Mouse (Mus musculus): Measurements from ENCODE around the gene Plcb4. TPM values are rescaled to one million over a fixed set of nuclear protein-coding genes. Genes with fewer than 3 reads are reported as not detected.

Plcb4 gene
- polyA plus RNA-seq, 1 experiment from 2014 or later, result 14.4 TPM

DNA sequence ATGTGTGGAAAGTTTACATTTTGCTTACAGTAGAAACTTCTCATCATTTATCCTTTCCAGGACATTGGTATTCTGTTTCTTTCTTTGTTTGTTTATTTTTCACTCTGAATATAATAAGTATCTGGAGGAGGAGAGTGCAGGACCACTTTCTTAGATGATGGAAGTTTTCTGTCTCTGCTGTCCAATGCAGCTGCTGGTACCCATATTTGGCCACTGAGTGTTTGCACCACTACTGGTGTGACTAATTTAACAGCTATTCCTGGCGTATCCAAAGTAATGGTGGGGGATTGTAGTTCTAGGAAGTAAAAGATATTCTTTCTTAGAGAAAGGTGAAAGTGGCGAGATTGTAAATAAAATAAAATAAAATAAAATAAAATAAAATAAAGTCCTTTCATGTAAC lies 21.6 kb upstream of the Plcb4 start:
- H3K27ac ChIP-seq (replicated peaks), result no peak overlapping the region
- no peaks in the 10 kb centered on the region for H3K9me3 ChIP-seq (ENCODE audit: control insufficient read depth, low read length)
- DNase-seq (ENCODE audit: low spot score) (no peak), ATAC-seq (ENCODE audit: low FRiP score, low TSS enrichment) (no peak)
- no peak overlapping the region for H3K9ac ChIP-seq (ENCODE audit: low read length)
- H3K4me1 ChIP-seq (replicated peaks; ENCODE audit: control insufficient read depth, insufficient read depth), result no peaks in the 10 kb centered on the region
- TF ChIP-seq CTCF (IDR thresholded peaks at IDR 0.05; ENCODE audit: low read depth) (no peak), EP300 (optimal IDR thresholded peaks at IDR 0.05) (no peak)
- H3K36me3 ChIP-seq (ENCODE audit: control insufficient read depth, insufficient read depth, low read length), result no peaks in the 10 kb centered on the region
- H3K4me2 ChIP-seq (replicated peaks; ENCODE audit: low read depth), result no peak overlapping the region
- no peaks in the 10 kb centered on the region for H3K27me3 ChIP-seq (ENCODE audit: control insufficient read depth, insufficient read depth, low read length)
- WGBS, result 71% methylated on average over 2 of the region's 2 CpGs
- no peak overlapping the region for H3K4me3 ChIP-seq (ENCODE audit: low read depth, low read length)

DNA sequence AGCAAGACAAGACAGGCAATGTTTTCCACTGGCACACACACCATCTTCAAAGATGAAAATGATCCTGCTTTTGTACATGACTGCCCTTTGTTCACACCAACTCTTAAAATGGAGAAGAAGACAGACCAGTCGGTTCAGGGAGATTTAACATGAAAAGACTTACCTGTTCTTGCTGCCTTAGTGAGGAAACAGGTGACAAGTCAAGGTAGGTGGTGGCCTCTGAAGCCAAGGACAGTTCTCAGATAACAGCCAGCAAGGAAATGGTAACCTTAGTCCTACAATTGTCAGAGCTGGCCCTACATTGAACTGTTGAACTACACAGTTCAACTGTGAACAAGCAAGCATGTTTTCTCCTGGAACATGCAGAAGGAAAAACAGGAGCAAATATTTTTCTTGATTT lies 17.8 kb upstream of the Plcb4 start:
- no peak for TF ChIP-seq EP300 (optimal IDR thresholded peaks at IDR 0.05)
- TF ChIP-seq CTCF (IDR thresholded peaks at IDR 0.05; ENCODE audit: low read depth), result no peak
- H3K36me3 ChIP-seq (ENCODE audit: control insufficient read depth, insufficient read depth, low read length), result no peaks in the 10 kb centered on the region
- H3K4me2 ChIP-seq (replicated peaks; ENCODE audit: low read depth), result no peak overlapping the region
- H3K27me3 ChIP-seq (ENCODE audit: control insufficient read depth, insufficient read depth, low read length), result no peaks in the 10 kb centered on the region
- H3K4me3 ChIP-seq (ENCODE audit: low read depth, low read length), result no peak overlapping the region
- no peaks in the 10 kb centered on the region for H3K4me1 ChIP-seq (replicated peaks; ENCODE audit: control insufficient read depth, insufficient read depth)
- ATAC-seq (ENCODE audit: low FRiP score, low TSS enrichment) (peak; percentile 76), DNase-seq (ENCODE audit: low spot score) (peak; percentile 16)
- 55% methylated on average over 1 of the region's 1 CpGs for WGBS
- no peak overlapping the region for H3K27ac ChIP-seq (replicated peaks)
- no peaks in the 10 kb centered on the region for H3K9me3 ChIP-seq (ENCODE audit: control insufficient read depth, low read length)
- no peak overlapping the region for H3K9ac ChIP-seq (ENCODE audit: low read length)

DNA sequence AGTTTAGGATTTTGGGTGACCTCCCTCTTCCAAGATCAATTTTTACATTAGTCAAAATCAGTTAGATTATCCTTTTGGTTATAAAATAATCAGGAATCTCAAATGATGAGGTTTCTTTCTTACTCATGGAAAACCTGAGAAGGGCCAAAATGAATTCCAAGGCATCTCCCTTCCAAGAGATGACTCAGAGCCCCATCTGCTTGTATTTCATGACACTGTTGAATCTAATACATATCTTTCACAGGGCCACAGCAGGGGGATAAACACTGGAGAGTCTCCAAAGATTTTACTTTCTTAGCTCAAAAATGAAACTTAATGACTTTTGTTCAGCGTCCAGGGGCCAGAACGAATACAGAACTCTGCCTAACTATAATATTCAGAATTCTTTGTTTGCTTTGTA lies 17.2 kb upstream of the Plcb4 start:
- Histone ChIP-seq H3K36me3 (ENCODE audit: control insufficient read depth, insufficient read depth, low read length) (no peaks in the 10 kb centered on the region), H3K27ac (replicated peaks) (no peak overlapping the region), H3K4me2 (replicated peaks; ENCODE audit: low read depth) (no peak overlapping the region), H3K9ac (ENCODE audit: low read length) (no peak overlapping the region), H3K27me3 (ENCODE audit: control insufficient read depth, insufficient read depth, low read length) (no peaks in the 10 kb centered on the region), H3K9me3 (ENCODE audit: control insufficient read depth, low read length) (no peaks in the 10 kb centered on the region), H3K4me1 (replicated peaks; ENCODE audit: control insufficient read depth, insufficient read depth) (no peaks in the 10 kb centered on the region), H3K4me3 (ENCODE audit: low read depth, low read length) (no peak overlapping the region)
- no peak for ATAC-seq (ENCODE audit: low FRiP score, low TSS enrichment)
- DNase-seq (ENCODE audit: low spot score), result no peak
- no peak for TF ChIP-seq EP300 (optimal IDR thresholded peaks at IDR 0.05)
- 46% methylated on average over 2 of the region's 2 CpGs for WGBS

DNA sequence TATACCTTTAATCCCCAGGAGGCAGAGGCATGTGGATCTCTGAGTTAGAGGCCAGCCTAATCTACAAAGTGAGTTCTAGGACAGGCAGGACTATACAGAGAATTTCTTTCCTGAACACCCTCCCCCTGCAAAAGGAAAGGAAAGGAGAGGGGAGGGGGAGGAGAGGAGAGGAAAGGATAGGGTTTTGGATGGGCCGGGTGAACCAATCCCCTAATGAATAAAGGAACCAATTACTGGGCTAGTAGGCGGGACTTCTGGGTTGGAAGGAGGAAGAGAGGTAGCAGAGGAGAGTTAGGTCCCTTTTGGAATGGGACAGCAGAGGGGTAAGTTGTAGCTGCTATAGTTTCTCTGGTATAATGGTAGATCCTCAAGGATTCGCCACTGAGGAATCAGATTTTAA lies 12.6 kb upstream of the Plcb4 start:
- Histone ChIP-seq H3K36me3 (ENCODE audit: control insufficient read depth, insufficient read depth, low read length) (no peaks in the 10 kb centered on the region), H3K27ac (replicated peaks) (no peak overlapping the region), H3K4me3 (ENCODE audit: low read depth, low read length) (no peak overlapping the region), H3K27me3 (ENCODE audit: control insufficient read depth, insufficient read depth, low read length) (no peaks in the 10 kb centered on the region), H3K4me1 (replicated peaks; ENCODE audit: control insufficient read depth, insufficient read depth) (no peaks in the 10 kb centered on the region), H3K9me3 (ENCODE audit: control insufficient read depth, low read length) (no peaks in the 10 kb centered on the region), H3K9ac (ENCODE audit: low read length) (no peak overlapping the region), H3K4me2 (replicated peaks; ENCODE audit: low read depth) (no peak overlapping the region)
- WGBS, result 80% methylated on average over 3 of the region's 3 CpGs
- DNase-seq (ENCODE audit: low spot score) (no peak), ATAC-seq (ENCODE audit: low FRiP score, low TSS enrichment) (no peak)
- TF ChIP-seq EP300 (optimal IDR thresholded peaks at IDR 0.05) (no peak), CTCF (IDR thresholded peaks at IDR 0.05; ENCODE audit: low read depth) (no peak)

DNA sequence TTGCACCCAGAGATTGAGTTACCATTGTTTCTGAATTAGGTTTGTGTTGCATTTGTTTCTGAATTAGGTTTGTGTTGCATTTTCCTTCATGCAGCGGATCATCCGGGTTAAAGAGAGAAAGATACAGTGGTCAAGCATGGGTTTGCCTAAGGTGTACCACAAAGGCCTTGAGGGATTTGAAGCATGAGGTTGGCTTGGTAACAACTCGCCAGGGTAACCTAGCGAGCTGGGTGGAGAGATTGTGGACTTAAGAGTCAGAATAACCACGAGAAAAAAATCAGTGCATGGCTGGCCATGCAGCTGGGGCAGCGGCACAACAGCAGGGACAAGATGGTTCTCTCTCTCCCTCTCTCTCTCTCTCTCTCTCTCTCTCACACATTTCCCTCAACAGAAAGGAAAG lies 12.2 kb upstream of the Plcb4 start:
- no peak for TF ChIP-seq EP300 (optimal IDR thresholded peaks at IDR 0.05)
- TF ChIP-seq CTCF (IDR thresholded peaks at IDR 0.05; ENCODE audit: low read depth), result no peak
- Histone ChIP-seq H3K9me3 (ENCODE audit: control insufficient read depth, low read length) (no peaks in the 10 kb centered on the region), H3K4me1 (replicated peaks; ENCODE audit: control insufficient read depth, insufficient read depth) (no peaks in the 10 kb centered on the region), H3K4me2 (replicated peaks; ENCODE audit: low read depth) (no peak overlapping the region), H3K4me3 (ENCODE audit: low read depth, low read length) (no peak overlapping the region), H3K27ac (replicated peaks) (no peak overlapping the region), H3K27me3 (ENCODE audit: control insufficient read depth, insufficient read depth, low read length) (no peaks in the 10 kb centered on the region), H3K36me3 (ENCODE audit: control insufficient read depth, insufficient read depth, low read length) (no peaks in the 10 kb centered on the region), H3K9ac (ENCODE audit: low read length) (no peak overlapping the region)
- DNase-seq (ENCODE audit: low spot score) (no peak), ATAC-seq (ENCODE audit: low FRiP score, low TSS enrichment) (no peak)
- WGBS, result 65% methylated on average over 6 of the region's 6 CpGs

DNA sequence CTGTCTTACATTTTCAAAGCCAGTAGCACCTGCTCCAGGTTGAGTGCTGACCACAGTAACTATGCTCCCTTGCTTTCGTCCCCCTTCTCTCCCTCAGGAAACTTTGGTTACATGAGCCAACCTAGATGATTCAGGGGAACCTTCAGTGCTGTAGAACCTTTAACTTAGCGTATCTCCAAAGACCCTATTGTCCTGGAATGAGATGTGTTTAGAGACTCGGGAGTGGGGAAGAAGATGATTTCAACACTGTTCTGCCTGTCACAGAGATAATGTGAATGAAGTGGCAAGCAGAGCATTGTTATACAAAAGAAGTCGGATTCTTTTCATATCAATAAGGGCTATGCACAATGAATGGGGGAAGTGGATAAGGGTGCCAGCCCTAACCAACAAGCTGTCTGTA lies 10.8 kb upstream of the Plcb4 start:
- no peak overlapping the region for H3K9ac ChIP-seq (ENCODE audit: low read length)
- 81% methylated on average over 4 of the region's 4 CpGs for WGBS
- TF ChIP-seq CTCF (IDR thresholded peaks at IDR 0.05; ENCODE audit: low read depth), result no peak
- no peak for TF ChIP-seq EP300 (optimal IDR thresholded peaks at IDR 0.05)

More for the DNA sequence above, 10.8 kb upstream of the Plcb4 start:
- DNase-seq (ENCODE audit: low spot score) (no peak), ATAC-seq (ENCODE audit: low FRiP score, low TSS enrichment) (no peak)
- no peaks in the 10 kb centered on the region for H3K4me1 ChIP-seq (replicated peaks; ENCODE audit: control insufficient read depth, insufficient read depth)
- H3K27me3 ChIP-seq (ENCODE audit: control insufficient read depth, insufficient read depth, low read length), result no peaks in the 10 kb centered on the region
- no peak overlapping the region for H3K4me3 ChIP-seq (ENCODE audit: low read depth, low read length)
- no peak overlapping the region for H3K27ac ChIP-seq (replicated peaks)
- no peak overlapping the region for H3K4me2 ChIP-seq (replicated peaks; ENCODE audit: low read depth)
- no peaks in the 10 kb centered on the region for H3K9me3 ChIP-seq (ENCODE audit: control insufficient read depth, low read length)
- H3K36me3 ChIP-seq (ENCODE audit: control insufficient read depth, insufficient read depth, low read length), result no peaks in the 10 kb centered on the region
